Mouse (Mus musculus): ENCODE measurements around the gene Stradb. TPM values are rescaled to one million over a fixed set of nuclear protein-coding genes. Genes with fewer than 3 reads are reported as not detected.

Stradb gene
- 2.9 and 5.6 TPM in 2 replicates for polyA plus RNA-seq (2012)

DNA sequence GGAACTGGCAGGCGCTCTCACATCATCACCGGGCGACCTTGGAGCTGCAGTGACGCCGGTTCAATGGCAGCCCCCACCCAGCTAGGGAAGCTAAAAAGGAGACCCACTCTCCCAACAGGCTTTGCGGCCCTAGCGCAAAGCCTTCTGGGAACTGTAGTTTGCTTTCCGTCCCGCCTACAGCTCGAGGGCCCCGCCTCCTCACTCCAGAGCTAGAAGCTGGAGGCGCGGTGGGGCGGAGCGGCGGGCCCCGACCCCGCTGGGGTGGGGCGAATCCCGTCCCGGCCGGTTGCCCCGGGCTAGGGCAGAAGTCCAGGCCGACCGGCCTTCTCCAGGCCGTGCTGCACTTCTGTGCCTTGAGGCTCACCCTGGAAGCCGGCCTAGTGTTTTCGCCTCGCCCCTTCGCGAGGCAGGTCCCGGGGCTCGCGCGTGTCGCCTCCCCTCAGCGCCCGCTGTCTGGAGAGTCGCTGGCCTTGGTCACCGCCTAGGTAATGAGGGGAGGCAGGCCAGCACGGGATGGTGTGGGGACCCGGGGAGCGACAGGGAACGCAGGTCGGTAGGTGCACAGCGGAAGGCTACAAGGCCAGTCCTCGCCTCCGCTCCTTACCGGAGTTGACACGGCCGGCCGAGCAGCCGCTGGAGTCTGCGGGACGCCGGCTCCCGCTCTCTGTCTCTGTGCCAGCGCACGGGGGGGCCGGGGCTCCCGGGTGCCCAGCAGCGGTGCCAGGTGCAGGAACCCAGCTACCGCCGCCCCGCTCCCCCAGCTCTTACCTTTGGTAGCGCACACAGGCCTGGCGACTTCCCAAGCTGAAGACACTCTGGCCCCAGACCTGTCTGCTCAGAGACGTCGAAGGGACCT, at the start of gene Stradb, which contains the start of gene Trak2:
Gene Stradb (plus strand): TSS at position 157 of the 856 bp plus-strand sequence.
Gene Trak2 (minus strand): TSS at position 65 of the 856 bp plus-strand sequence.

Other genes with a start within 250 kb of the Stradb start
- 5.3 and 5.5 TPM in 2 replicates for gene Casp8, start 178.1 kb upstream of the Stradb start, polyA plus RNA-seq (2012)
- gene Trak2, start 92 bp upstream of the Stradb start, polyA plus RNA-seq (2012): 53.1 and 62.8 TPM in 2 replicates
- gene C2cd6, start 121.4 kb downstream of the Stradb start, polyA plus RNA-seq (2012): not detected in 2 replicates
- gene Tmem237, start 146.9 kb downstream of the Stradb start, polyA plus RNA-seq (2012): 2.6 and 4.4 TPM in 2 replicates
- gene Mpp4, start 189.9 kb downstream of the Stradb start, polyA plus RNA-seq (2012): 0.40 and 1.4 TPM in 2 replicates

Data from megakaryocyte-erythroid progenitor cell, adult 5 weeks (primary cell).